Mouse (Mus musculus) lung, adult 2 months (tissue): ENCODE measurements around the gene Kcnn3.

Experiments
- CTCF ChIP-seq: fragments of 200-500 bp; IDR thresholded peaks from 2 replicates; pipeline ENCODE4 v1.5.1; 2011; ENCODE audit warnings: mild to moderate bottlenecking, low read length, control low read depth; ENCODE audit not compliant: insufficient read depth
- POLR2A ChIP-seq: fragments of 200-500 bp; IDR thresholded peaks from 2 replicates; pipeline ENCODE4 v1.6.1; 2011; ENCODE audit warnings: low read depth, mild to moderate bottlenecking, control low read depth, low read length, borderline replicate concordance; ENCODE audit errors: extremely low read depth

- TF ChIP-seq POLR2A (no peak), CTCF (no peak)
These were observed 78.4 kb downstream of the Kcnn3 start for GRCm38 (mm10) chr3:89598361-89598760.
